Mouse (Mus musculus) E14TG2a.4 (cell line): ENCODE measurements at regions not wholly inside any gene's neighbourhood (a gene's known extent, or its start where the extent isn't known, plus 50 kb on each side); places are given as distances from the start of the nearest gene placed in this dataset.

Experiments
- H3K27me3 ChIP-seq: 2 replicates; pipeline ENCODE4 v1.6.1; 2014; ENCODE audit warnings: low read length, control low read depth; ENCODE audit not compliant: insufficient read depth
- H3K36me3 ChIP-seq: 2 replicates; pipeline ENCODE4 v1.6.1; 2014; ENCODE audit warnings: low read length, control low read depth; ENCODE audit not compliant: insufficient read depth
- H3K4me1 ChIP-seq: replicated peaks from 2 replicates; pipeline ENCODE4 v1.6.1; 2014; ENCODE audit warnings: low read depth, low read length, control low read depth
- H3K4me3 ChIP-seq: replicated peaks from 2 replicates; pipeline ENCODE4 v1.5.1; 2014; ENCODE audit warnings: mild to moderate bottlenecking, low read length
- H3K9me3 ChIP-seq: 2 replicates; pipeline ENCODE4 v1.6.1; 2014; ENCODE audit warnings: low read length, control low read depth
- CTCF ChIP-seq: conservative IDR thresholded peaks from 2 replicates; pipeline ENCODE4 v1.5.1; 2014; ENCODE audit warnings: low read length
- NANOG ChIP-seq: IDR thresholded peaks from 2 replicates; pipeline ENCODE4 v1.6.1; 2014; ENCODE audit warnings: borderline replicate concordance, low read length, mixed read lengths
- POU5F1 ChIP-seq: IDR thresholded peaks from 2 replicates; pipeline ENCODE4 v1.6.1; 2014; ENCODE audit warnings: low read length, borderline replicate concordance

- Histone ChIP-seq H3K9me3 (no peaks in the 10 kb centered on the region), H3K4me1 (no peaks in the 10 kb centered on the region)
Observed at GRCm38 (mm10) chr2:107785521-107785920, 495.1 kb downstream of the Kcna4 start.

GRCm38 (mm10) chr2:107796930-107797329 is 506.5 kb downstream of the Kcna4 start:
- no peaks in the 10 kb centered on the region for H3K27me3 ChIP-seq
- no peaks in the 10 kb centered on the region for H3K4me1 ChIP-seq
- TF ChIP-seq CTCF (no peak), NANOG (no peak), POU5F1 (no peak)
- H3K4me3 ChIP-seq = no peak overlapping the region
- no peaks in the 10 kb centered on the region for H3K9me3 ChIP-seq
- H3K36me3 ChIP-seq = no peaks in the 10 kb centered on the region

More at GRCm38 (mm10) chr2:107785521-107785920, 495.1 kb downstream of the Kcna4 start:
- Histone ChIP-seq H3K36me3 (no peaks in the 10 kb centered on the region), H3K4me3 (no peak overlapping the region), H3K27me3 (no peaks in the 10 kb centered on the region)
- TF ChIP-seq NANOG (no peak), CTCF (no peak), POU5F1 (no peak)

GRCm38 (mm10) chr2:107813206-107813605 is 522.8 kb downstream of the Kcna4 start:
- Histone ChIP-seq H3K4me3 (no peak overlapping the region), H3K27me3 (no peaks in the 10 kb centered on the region), H3K9me3 (peaks cover 6% of the 10 kb centered on the region), H3K4me1 (peaks cover 13% of the 10 kb centered on the region), H3K36me3 (no peaks in the 10 kb centered on the region)
- no peak for TF ChIP-seq POU5F1
- TF ChIP-seq CTCF = no peak
- no peak for TF ChIP-seq NANOG

GRCm38 (mm10) chr2:107813992-107814391 is 523.6 kb downstream of the Kcna4 start:
- Histone ChIP-seq H3K4me3 (no peak overlapping the region), H3K9me3 (peaks cover 6% of the 10 kb centered on the region), H3K4me1 (peaks cover 13% of the 10 kb centered on the region), H3K27me3 (no peaks in the 10 kb centered on the region), H3K36me3 (no peaks in the 10 kb centered on the region)
- TF ChIP-seq NANOG = 0 out of 2 replicates have a peak, but pooled peaks have one; percentile 8
- no peak for TF ChIP-seq POU5F1
- TF ChIP-seq CTCF = no peak
